Mouse (Mus musculus) stomach, embryonic 15.5 days (tissue): ENCODE results near the gene Atxn7l3. TPM values are rescaled to one million over a fixed set of nuclear protein-coding genes. Genes with fewer than 3 reads are reported as not detected.

Source experiments
- ATAC-seq: fragments of 200-750 bp; cut with Nextera tagmentation; 2 replicates; pipeline ENCODE4 v1.8.0; 2017; ENCODE audit warnings: low read depth, moderate number of reproducible peaks, moderate TSS enrichment; ENCODE audit not compliant: insufficient read depth, low FRiP score
- H3K27ac ChIP-seq: fragments of 300-500 bp; sonication (generic); 2 replicates; pipeline ENCODE4 v1.5.1; 2015; ENCODE audit warnings: mild to moderate bottlenecking, inconsistent platforms
- H3K27me3 ChIP-seq: fragments of 300-500 bp; sonication (generic); replicated peaks from 2 replicates; pipeline ENCODE4 v1.6.1; 2015; ENCODE audit warnings: inconsistent platforms
- H3K36me3 ChIP-seq: fragments of 300-500 bp; sonication (generic); 2 replicates; pipeline ENCODE4 v1.6.1; 2015; ENCODE audit warnings: inconsistent platforms
- H3K4me1 ChIP-seq: fragments of 300-500 bp; sonication (generic); 2 replicates; pipeline ENCODE4 v1.6.1; 2015; ENCODE audit warnings: inconsistent platforms
- H3K4me2 ChIP-seq: fragments of 300-500 bp; sonication (generic); 2 replicates; pipeline ENCODE4 v1.6.1; 2015; ENCODE audit warnings: mild to moderate bottlenecking, inconsistent platforms
- H3K4me3 ChIP-seq: fragments of 300-500 bp; sonication (generic); replicated peaks from 2 replicates; pipeline ENCODE4 v1.5.1; 2015; ENCODE audit warnings: inconsistent platforms
- H3K9ac ChIP-seq: fragments of 300-500 bp; sonication (generic); 2 replicates; pipeline ENCODE4 v1.6.1; 2015; ENCODE audit warnings: inconsistent platforms
- H3K9me3 ChIP-seq: fragments of 300-500 bp; sonication (generic); 2 replicates; pipeline ENCODE4 v1.6.1; 2016; ENCODE audit warnings: inconsistent platforms
- WGBS: fragments of 180-500 bp; shearing (Covaris S2); methylation state at CpG from one replicate; pipeline ENCODE4 v1.1.7; 2015; 5-methylcytosine and 5-hydroxymethylcytosine counted together
- polyA plus RNA-seq: library from polyadenylated mRNA; unstranded; fragments of >200 nt; fragmentation: Nextera tagmentation; extraction: Ambion mirVana; gene quantifications from 2 replicates; pipeline ENCODE4 v1.2.1, GENCODE M21; 2015

The Atxn7l3 gene
- polyA plus RNA-seq, 1 experiment from 2014 or later, result 14.5 TPM

DNA sequence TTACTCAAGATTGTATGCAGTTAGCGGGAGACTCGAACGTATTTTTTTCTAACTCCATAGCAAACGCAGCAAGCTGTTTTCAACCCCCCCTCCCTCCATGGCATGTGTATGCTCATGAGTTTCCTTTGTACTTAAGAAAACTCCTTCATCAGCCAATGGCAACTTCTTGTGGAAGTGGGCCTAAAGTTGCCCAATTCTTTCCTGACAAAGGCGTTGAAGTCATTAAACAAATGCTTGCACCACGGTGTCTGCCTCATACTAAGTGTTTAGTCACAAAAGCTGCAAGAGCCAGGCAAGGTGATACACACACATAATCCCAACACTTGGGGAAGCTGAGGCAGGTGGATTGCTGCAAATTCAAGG, 50.2 kb downstream of the Atxn7l3 start:
- Histone ChIP-seq H3K9me3 (no peaks in the 10 kb centered on the region), H3K36me3 (no peaks in the 10 kb centered on the region), H3K4me1 (peaks cover 29% of the 10 kb centered on the region), H3K4me2 (0 out of 2 replicates have a peak overlapping the region, but pooled peaks have one; percentile 75), H3K27ac (peak overlapping the region; percentile 89), H3K4me3 (no peak overlapping the region), H3K27me3 (no peaks in the 10 kb centered on the region), H3K9ac (no peak overlapping the region)
- ATAC-seq, result no peak
- 56% methylated on average over 6 of the region's 6 CpGs for WGBS

DNA sequence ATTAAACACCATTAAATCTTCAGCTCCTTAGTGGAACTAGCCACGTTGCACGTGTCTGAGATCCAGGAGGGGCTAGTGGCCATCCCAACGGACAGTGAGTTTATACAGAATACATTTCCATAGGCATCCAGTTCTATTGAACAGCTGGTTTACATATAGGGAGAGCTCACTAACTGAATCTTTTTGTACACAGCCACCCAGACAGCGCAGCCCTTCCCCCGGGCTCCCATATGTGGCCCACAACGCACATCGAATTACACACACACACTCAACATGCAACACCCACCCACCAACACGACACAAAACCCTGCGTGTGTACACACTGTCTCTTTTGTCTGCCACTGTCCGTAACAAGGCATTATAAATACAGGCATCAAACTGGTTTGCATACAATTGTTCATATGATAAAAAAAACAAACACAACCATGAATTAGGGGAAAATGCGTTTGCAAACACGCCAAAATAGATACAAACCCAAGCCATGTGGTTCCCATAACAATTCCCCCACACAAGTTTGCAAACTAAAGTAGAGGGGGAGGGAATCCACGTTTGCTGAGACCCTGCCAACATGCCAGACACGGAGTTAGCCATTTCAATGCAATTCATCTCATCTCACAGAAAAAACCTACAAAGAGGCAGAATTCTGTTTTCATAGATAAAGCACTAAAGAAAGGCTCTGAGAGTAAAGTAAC, 50.7 kb downstream of the Atxn7l3 start:
- peaks cover 29% of the 10 kb centered on the region for H3K4me1 ChIP-seq
- peak overlapping the region; percentile 36 for H3K4me3 ChIP-seq
- H3K9me3 ChIP-seq, result no peaks in the 10 kb centered on the region
- H3K4me2 ChIP-seq, result peak overlapping the region; percentile 75
- H3K27ac ChIP-seq, result peak overlapping the region; percentile 89
- peak overlapping the region; percentile 29; the same call in 1 of the 2 replicates for H3K9ac ChIP-seq
- no peaks in the 10 kb centered on the region for H3K27me3 ChIP-seq
- ATAC-seq, result no peak
- H3K36me3 ChIP-seq, result no peaks in the 10 kb centered on the region
- 30% methylated on average over 14 of the region's 14 CpGs for WGBS

DNA sequence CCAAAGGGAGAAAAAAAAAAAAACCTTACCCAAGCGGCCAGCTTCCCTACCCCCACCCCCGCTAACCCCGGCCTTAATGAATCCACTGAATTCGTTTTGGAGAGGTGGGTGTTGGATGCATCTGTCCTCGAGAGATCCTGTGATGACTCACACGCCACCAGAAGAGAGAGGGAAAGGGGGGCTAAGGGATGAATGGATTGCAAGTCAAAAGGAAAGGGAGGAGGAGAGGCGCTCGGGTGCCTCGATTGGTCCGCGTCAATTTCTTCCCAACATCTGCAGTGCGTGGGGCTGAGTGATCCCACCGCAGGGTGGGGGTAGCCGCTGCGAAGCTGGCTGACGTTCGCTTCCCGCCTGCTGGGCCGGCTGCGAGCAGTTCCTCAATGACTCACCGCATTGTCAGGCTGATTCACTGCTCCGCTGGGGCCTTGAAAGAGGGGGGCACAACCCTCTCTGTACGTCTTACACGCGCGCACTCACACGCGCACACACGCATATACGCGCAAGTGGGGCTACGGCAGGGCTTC, 51.4 kb downstream of the Atxn7l3 start:
- Histone ChIP-seq H3K4me3 (peak overlapping the region; percentile 36), H3K4me1 (peaks cover 29% of the 10 kb centered on the region), H3K9ac (peak overlapping the region; percentile 29; the same call in 1 of the 2 replicates), H3K27me3 (no peaks in the 10 kb centered on the region), H3K4me2 (peak overlapping the region; percentile 75), H3K36me3 (no peaks in the 10 kb centered on the region), H3K9me3 (no peaks in the 10 kb centered on the region), H3K27ac (peak overlapping the region; percentile 89)
- under 1% methylated on average over 32 of the region's 32 CpGs for WGBS
- ATAC-seq, result peak; percentile 72

- Histone ChIP-seq H3K27me3 (no peaks in the 10 kb centered on the region), H3K4me1 (peaks cover 21% of the 10 kb centered on the region), H3K4me3 (no peak overlapping the region), H3K4me2 (no peak overlapping the region), H3K27ac (no peak overlapping the region), H3K9me3 (no peaks in the 10 kb centered on the region), H3K36me3 (no peaks in the 10 kb centered on the region), H3K9ac (no peak overlapping the region)
- 51% methylated on average over 5 of the region's 5 CpGs for WGBS
- ATAC-seq, result no peak
These were observed 54.6 kb downstream of the Atxn7l3 start for GRCm38 (mm10) chr11:102241874-102242273.

- Histone ChIP-seq H3K27ac (no peak overlapping the region), H3K9ac (no peak overlapping the region), H3K36me3 (no peaks in the 10 kb centered on the region), H3K4me1 (peaks cover 18% of the 10 kb centered on the region), H3K4me3 (no peak overlapping the region), H3K9me3 (no peaks in the 10 kb centered on the region), H3K4me2 (no peak overlapping the region), H3K27me3 (no peaks in the 10 kb centered on the region)
- ATAC-seq, result no peak
- 75% methylated on average over 5 of the region's 5 CpGs for WGBS
These were observed 55.2 kb downstream of the Atxn7l3 start for GRCm38 (mm10) chr11:102241246-102241645.

- Histone ChIP-seq H3K4me2 (no peak overlapping the region), H3K27ac (no peak overlapping the region), H3K9me3 (no peaks in the 10 kb centered on the region), H3K4me1 (peaks cover 12% of the 10 kb centered on the region), H3K36me3 (no peaks in the 10 kb centered on the region), H3K4me3 (no peak overlapping the region), H3K27me3 (no peaks in the 10 kb centered on the region), H3K9ac (no peak overlapping the region)
- WGBS, result 81% methylated on average over 6 of the region's 6 CpGs
- ATAC-seq, result no peak
These were observed 55.8 kb downstream of the Atxn7l3 start for GRCm38 (mm10) chr11:102240636-102241035.

Other genes starting within 250 kb of the Atxn7l3 start
- gene Mpp2, start 208.1 kb downstream of the Atxn7l3 start, polyA plus RNA-seq, result 6.8 and 8.8 TPM in 2 replicates
- 4.8 and 7.6 TPM in 2 replicates for gene Ppy, start 195.3 kb downstream of the Atxn7l3 start, polyA plus RNA-seq
- 65.1 and 89.6 TPM in 2 replicates for gene Pyy, start 188.8 kb downstream of the Atxn7l3 start, polyA plus RNA-seq
- gene Nags, start 151.1 kb downstream of the Atxn7l3 start, polyA plus RNA-seq, result 6.2 and 6.5 TPM in 2 replicates
- 28.0 and 28.3 TPM in 2 replicates for gene Tmem101, start 140.2 kb downstream of the Atxn7l3 start, polyA plus RNA-seq
- 110 and 112 TPM in 2 replicates for gene Lsm12, start 111.3 kb downstream of the Atxn7l3 start, polyA plus RNA-seq
- 29.6 and 32.1 TPM in 2 replicates for gene G6pc3, start 107.0 kb downstream of the Atxn7l3 start, polyA plus RNA-seq
- 68.7 and 71.3 TPM in 2 replicates for gene Hdac5, start 66.5 kb downstream of the Atxn7l3 start, polyA plus RNA-seq
- gene BC030867, start 47.7 kb downstream of the Atxn7l3 start, polyA plus RNA-seq, result 11.4 and 11.7 TPM in 2 replicates
- gene Asb16, start 27.9 kb downstream of the Atxn7l3 start, polyA plus RNA-seq, result 0.09 TPM in 1 of 2 replicates, not detected in the other
- 47.8 and 51.9 TPM in 2 replicates for gene Tmub2, start 11.7 kb downstream of the Atxn7l3 start, polyA plus RNA-seq
- gene Ubtf, start 23.1 kb upstream of the Atxn7l3 start, polyA plus RNA-seq, result 82.7 and 83.0 TPM in 2 replicates
- gene Slc4a1, start 69.6 kb upstream of the Atxn7l3 start, polyA plus RNA-seq, result 31.8 and 68.8 TPM in 2 replicates
- gene Rundc3a, start 96.8 kb upstream of the Atxn7l3 start, polyA plus RNA-seq, result 8.8 and 9.2 TPM in 2 replicates
- gene Slc25a39, start 111.3 kb upstream of the Atxn7l3 start, polyA plus RNA-seq, result 256 and 259 TPM in 2 replicates
- gene Grn, start 133.7 kb upstream of the Atxn7l3 start, polyA plus RNA-seq, result 155 and 161 TPM in 2 replicates
- 5.5 and 6.1 TPM in 2 replicates for gene Fam171a2, start 151.1 kb upstream of the Atxn7l3 start, polyA plus RNA-seq
- gene Itga2b, start 173.5 kb upstream of the Atxn7l3 start, polyA plus RNA-seq, result 7.3 and 7.8 TPM in 2 replicates